Mouse (Mus musculus): ENCODE data around the gene Lemd2. TPM values are rescaled to one million over a fixed set of nuclear protein-coding genes. Genes with fewer than 3 reads are reported as not detected.

Lemd2 gene
- polyA plus RNA-seq, 1 experiment from 2014 or later = 4.9 TPM

DNA sequence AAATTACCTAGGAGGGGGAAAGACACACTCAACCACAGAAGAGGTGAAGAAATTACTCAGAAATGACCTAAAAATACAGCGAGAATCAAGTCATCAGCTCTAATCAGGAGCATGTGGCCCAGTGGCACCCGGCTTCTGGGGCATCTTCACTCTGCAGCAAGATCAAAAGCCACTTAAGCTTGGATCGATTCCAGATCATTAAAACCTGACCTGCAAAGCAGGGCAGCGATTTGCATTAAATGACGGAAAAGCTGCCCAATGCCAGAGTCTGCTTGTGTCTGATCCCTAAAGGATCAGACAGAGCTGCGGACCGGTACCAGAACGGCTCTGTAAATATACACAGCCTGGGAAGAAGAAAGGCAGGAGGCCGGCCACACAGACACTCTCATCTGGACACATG is 8.1 kb downstream of the Lemd2 start:
- Histone ChIP-seq H3K4me2 (ENCODE audit: low read depth, low read length) (no peak overlapping the region), H3K27me3 (replicated peaks; ENCODE audit: control insufficient read depth, insufficient read depth, low read length) (no peaks in the 10 kb centered on the region), H3K27ac (ENCODE audit: low read length) (no peak overlapping the region), H3K4me3 (ENCODE audit: low read length) (no peak overlapping the region), H3K9ac (ENCODE audit: low read depth, low read length) (no peak overlapping the region), H3K36me3 (ENCODE audit: control insufficient read depth, insufficient read depth, low read length) (peaks cover 17% of the 10 kb centered on the region), H3K4me1 (ENCODE audit: control insufficient read depth, insufficient read depth, low read length) (peaks cover 14% of the 10 kb centered on the region), H3K9me3 (ENCODE audit: control insufficient read depth, low read length) (no peaks in the 10 kb centered on the region)
- no peak for ATAC-seq
- 75% methylated on average over 9 of the region's 9 CpGs for WGBS

DNA sequence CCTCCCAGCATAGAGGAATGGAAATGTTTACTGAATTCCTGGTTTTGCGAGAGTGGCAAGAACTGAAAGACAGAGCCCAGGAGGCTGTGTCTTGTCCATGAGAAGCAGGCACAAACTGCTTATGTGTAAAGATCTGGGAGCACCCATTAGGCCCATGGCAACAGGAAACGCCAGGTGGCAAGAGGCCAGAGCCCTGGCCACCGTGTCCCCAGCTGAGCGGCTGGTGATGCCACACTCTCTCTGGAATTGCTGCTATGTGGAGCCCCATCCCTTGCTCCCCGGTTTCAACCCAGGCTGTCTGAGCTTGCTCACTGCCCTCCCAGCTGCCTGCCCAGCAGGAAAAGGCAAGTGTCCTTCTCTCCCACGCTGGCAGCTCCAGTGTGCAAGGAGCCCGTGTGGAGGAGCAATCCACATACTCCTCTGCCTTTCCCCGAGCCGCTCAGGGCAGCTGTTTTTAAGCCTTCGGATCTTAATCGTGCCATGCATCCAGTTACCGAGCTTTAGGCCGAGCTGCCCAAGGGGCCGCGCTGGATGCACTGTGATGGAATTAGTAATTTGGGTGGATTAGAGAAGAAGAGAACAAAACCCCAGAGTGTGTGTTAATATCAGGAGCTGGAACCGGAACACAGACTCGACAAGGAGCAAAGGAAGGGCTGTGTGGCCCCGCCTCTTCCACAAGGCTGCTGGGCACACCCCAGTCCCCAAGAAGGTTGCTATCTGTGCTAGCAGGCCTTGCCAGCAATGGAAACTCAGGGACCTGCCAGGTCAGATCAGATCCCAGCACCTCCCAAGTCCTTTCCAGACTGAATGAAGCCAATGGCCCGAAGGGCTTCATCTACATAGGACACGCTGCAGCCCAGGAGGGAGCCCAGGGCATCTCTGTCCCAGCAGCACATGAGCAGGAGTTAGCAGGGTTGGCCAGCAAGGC is 9.7 kb downstream of the Lemd2 start:
- ATAC-seq = no peak
- Histone ChIP-seq H3K9ac (ENCODE audit: low read depth, low read length) (0 out of 2 replicates have a peak overlapping the region, but pooled peaks have one; percentile 19), H3K27ac (ENCODE audit: low read length) (no peak overlapping the region), H3K27me3 (replicated peaks; ENCODE audit: control insufficient read depth, insufficient read depth, low read length) (no peaks in the 10 kb centered on the region), H3K4me3 (ENCODE audit: low read length) (no peak overlapping the region), H3K4me2 (ENCODE audit: low read depth, low read length) (no peak overlapping the region), H3K4me1 (ENCODE audit: control insufficient read depth, insufficient read depth, low read length) (peaks cover 6% of the 10 kb centered on the region; the same call in 1 of the 2 replicates), H3K9me3 (ENCODE audit: control insufficient read depth, low read length) (no peaks in the 10 kb centered on the region), H3K36me3 (ENCODE audit: control insufficient read depth, insufficient read depth, low read length) (peaks cover 17% of the 10 kb centered on the region)
- 74% methylated on average over 20 of the region's 20 CpGs for WGBS

DNA sequence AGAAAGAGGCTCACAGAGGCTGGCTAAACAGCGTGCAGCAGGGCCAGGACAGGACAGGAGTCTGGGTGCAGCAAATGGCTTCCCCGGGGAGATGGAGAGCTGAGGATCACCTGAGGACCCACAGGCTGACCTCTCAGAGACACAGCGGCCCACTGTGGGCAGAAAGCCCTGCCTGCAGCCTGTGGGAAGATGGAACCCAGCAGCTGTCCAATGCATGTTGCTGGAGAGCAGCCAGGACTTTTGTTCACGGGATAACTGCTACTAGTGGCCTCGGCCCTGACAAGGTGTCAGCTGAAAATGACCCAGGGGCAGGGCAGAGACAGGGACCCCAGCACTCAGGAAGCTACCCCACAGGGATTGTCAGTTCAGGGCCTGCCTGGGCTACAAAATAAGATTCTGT is 12.5 kb downstream of the Lemd2 start:
- no peaks in the 10 kb centered on the region for H3K27me3 ChIP-seq (replicated peaks; ENCODE audit: control insufficient read depth, insufficient read depth, low read length)
- no peak overlapping the region for H3K27ac ChIP-seq (ENCODE audit: low read length)
- H3K4me3 ChIP-seq (ENCODE audit: low read length) = no peak overlapping the region
- H3K4me2 ChIP-seq (ENCODE audit: low read depth, low read length) = no peak overlapping the region
- 78% methylated on average over 5 of the region's 5 CpGs for WGBS
- peaks cover 6% of the 10 kb centered on the region for H3K36me3 ChIP-seq (ENCODE audit: control insufficient read depth, insufficient read depth, low read length)
- H3K9me3 ChIP-seq (ENCODE audit: control insufficient read depth, low read length) = no peaks in the 10 kb centered on the region
- ATAC-seq = no peak
- peaks cover 6% of the 10 kb centered on the region; the same call in 1 of the 2 replicates for H3K4me1 ChIP-seq (ENCODE audit: control insufficient read depth, insufficient read depth, low read length)
- no peak overlapping the region for H3K9ac ChIP-seq (ENCODE audit: low read depth, low read length)

DNA sequence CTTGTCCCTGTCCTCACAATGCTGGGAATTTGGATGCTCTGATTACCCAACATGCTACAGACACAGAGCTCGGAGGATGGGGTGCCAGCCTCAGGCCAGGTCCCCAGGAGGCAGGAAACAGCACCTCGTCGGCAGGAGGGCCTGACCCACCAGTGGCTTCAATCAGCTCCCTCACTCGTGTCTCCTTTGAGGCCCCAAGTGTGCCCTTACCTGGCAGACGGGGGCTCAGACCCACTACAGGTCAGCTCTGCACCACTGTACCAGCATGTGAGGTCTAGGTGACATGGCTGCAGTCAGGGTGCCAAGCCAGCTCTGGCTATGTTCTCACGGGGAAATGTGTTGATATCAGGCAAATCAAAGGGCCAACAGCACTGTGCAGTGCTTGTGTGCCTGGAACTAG is 13.1 kb downstream of the Lemd2 start:
- Histone ChIP-seq H3K4me3 (ENCODE audit: low read length) (no peak overlapping the region), H3K4me2 (ENCODE audit: low read depth, low read length) (no peak overlapping the region), H3K4me1 (ENCODE audit: control insufficient read depth, insufficient read depth, low read length) (peaks cover 6% of the 10 kb centered on the region; the same call in 1 of the 2 replicates), H3K9ac (ENCODE audit: low read depth, low read length) (no peak overlapping the region), H3K27ac (ENCODE audit: low read length) (no peak overlapping the region), H3K27me3 (replicated peaks; ENCODE audit: control insufficient read depth, insufficient read depth, low read length) (no peaks in the 10 kb centered on the region), H3K9me3 (ENCODE audit: control insufficient read depth, low read length) (no peaks in the 10 kb centered on the region), H3K36me3 (ENCODE audit: control insufficient read depth, insufficient read depth, low read length) (peaks cover 6% of the 10 kb centered on the region)
- 83% methylated on average over 6 of the region's 6 CpGs for WGBS
- ATAC-seq = no peak

DNA sequence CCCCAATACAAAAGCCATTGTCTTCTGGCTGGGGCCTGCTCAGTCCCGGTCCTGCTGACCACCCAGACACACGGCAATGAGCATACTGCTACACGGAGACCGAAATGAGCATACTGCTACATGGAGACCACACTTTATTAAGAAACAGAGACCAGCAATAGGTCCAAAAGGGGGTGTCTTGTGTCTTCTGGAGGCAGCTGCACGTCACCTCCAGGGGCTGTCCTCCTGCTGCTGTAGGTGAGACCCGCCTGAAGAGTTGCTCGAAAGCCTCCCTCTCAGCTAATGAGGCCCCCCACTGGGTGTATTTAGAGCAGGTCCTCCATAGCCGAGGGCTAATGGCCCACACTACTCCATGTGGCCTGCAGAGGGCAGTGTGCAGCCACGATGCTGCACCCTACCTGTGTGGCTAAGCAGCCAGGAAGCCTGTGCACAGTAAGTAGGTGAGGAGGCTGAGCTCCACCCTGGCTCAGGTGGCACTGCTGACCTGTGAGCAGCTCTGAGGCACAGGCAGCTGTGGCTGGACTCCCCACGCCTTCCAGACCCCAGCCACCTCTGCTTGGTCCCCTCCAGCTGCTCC is 14.5 kb downstream of the Lemd2 start:
- Histone ChIP-seq H3K4me2 (ENCODE audit: low read depth, low read length) (no peak overlapping the region), H3K4me1 (ENCODE audit: control insufficient read depth, insufficient read depth, low read length) (peaks cover 2% of the 10 kb centered on the region; the same call in 1 of the 2 replicates), H3K4me3 (ENCODE audit: low read length) (no peak overlapping the region), H3K9me3 (ENCODE audit: control insufficient read depth, low read length) (no peaks in the 10 kb centered on the region), H3K36me3 (ENCODE audit: control insufficient read depth, insufficient read depth, low read length) (peaks cover 6% of the 10 kb centered on the region), H3K27ac (ENCODE audit: low read length) (no peak overlapping the region), H3K9ac (ENCODE audit: low read depth, low read length) (no peak overlapping the region), H3K27me3 (replicated peaks; ENCODE audit: control insufficient read depth, insufficient read depth, low read length) (no peaks in the 10 kb centered on the region)
- whole genome bisulfite sequencing = 37% methylated on average over 10 of the region's 10 CpGs
- peak; percentile 66 for ATAC-seq

DNA sequence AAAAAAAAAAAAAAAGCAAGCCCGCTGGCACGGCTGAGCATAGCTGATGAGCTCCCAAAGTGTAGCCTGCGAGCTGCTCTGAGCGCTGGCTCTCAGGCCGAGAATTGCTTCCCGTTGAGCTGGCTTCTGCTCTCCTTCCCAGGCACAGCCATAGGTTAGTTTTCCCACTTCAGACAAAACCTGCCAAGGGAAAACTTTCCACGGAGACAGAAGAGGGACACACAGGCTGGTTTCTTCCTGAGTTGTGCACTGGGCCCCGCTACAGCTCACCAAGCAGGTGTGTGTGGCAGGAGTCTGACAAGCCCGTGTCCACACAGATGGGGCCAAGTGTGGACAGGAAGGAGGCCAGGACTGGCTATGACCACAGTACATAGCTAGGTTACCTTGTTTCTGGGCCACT is 15.4 kb downstream of the Lemd2 start:
- Histone ChIP-seq H3K27ac (ENCODE audit: low read length) (no peak overlapping the region), H3K27me3 (replicated peaks; ENCODE audit: control insufficient read depth, insufficient read depth, low read length) (no peaks in the 10 kb centered on the region), H3K9ac (ENCODE audit: low read depth, low read length) (no peak overlapping the region), H3K9me3 (ENCODE audit: control insufficient read depth, low read length) (no peaks in the 10 kb centered on the region), H3K4me2 (ENCODE audit: low read depth, low read length) (no peak overlapping the region), H3K4me1 (ENCODE audit: control insufficient read depth, insufficient read depth, low read length) (no peaks in the 10 kb centered on the region), H3K36me3 (ENCODE audit: control insufficient read depth, insufficient read depth, low read length) (peaks cover 6% of the 10 kb centered on the region), H3K4me3 (ENCODE audit: low read length) (no peak overlapping the region)
- 84% methylated on average over 9 of the region's 9 CpGs for WGBS
- ATAC-seq = no peak

DNA sequence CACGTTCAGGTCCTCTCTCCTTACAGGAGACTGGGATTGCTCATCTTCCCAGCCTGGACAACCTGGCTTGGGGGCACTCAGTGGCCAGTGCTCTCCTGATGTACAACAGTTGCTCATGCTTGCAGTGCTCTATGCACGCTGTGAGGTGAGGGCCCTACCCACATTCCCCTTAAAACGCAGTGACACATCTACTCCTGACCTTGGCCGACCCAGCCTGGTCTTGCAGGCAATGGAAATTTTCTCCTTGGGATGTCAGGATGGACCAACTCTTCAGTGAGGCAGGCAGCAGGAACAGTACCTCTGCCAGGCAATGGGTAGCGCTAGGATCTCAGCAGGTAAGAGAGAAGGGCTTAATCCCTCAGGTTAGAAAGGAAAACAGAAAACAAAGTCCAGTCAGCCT is 17.2 kb downstream of the Lemd2 start:
- no peak overlapping the region for H3K4me2 ChIP-seq (ENCODE audit: low read depth, low read length)
- no peaks in the 10 kb centered on the region for H3K36me3 ChIP-seq (ENCODE audit: control insufficient read depth, insufficient read depth, low read length)
- H3K4me1 ChIP-seq (ENCODE audit: control insufficient read depth, insufficient read depth, low read length) = no peaks in the 10 kb centered on the region
- H3K27me3 ChIP-seq (replicated peaks; ENCODE audit: control insufficient read depth, insufficient read depth, low read length) = no peaks in the 10 kb centered on the region
- ATAC-seq = no peak
- no peak overlapping the region for H3K9ac ChIP-seq (ENCODE audit: low read depth, low read length)
- no peaks in the 10 kb centered on the region for H3K9me3 ChIP-seq (ENCODE audit: control insufficient read depth, low read length)
- no peak overlapping the region for H3K4me3 ChIP-seq (ENCODE audit: low read length)
- 55% methylated on average over 5 of the region's 5 CpGs for WGBS
- H3K27ac ChIP-seq (ENCODE audit: low read length) = no peak overlapping the region

DNA sequence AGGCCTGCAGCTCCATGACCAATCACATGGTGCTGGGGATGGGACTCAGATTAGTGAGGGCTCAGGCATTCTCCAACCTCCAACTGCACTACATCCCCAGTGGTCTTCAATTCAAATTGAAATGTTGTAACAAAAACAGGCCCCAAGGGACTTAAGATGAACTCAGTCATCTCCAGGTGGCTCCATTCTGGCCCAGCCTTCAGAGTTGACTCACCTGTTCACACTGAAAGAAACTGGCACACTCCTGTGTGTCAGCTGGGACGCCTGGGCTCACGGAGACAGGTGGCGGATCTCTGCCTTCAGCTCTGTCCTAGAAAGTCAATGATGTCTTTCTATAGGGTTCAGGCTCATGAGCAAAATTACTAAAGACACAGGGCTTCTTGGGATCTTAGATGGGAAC is 18.2 kb downstream of the Lemd2 start:
- Histone ChIP-seq H3K4me3 (ENCODE audit: low read length) (no peak overlapping the region), H3K27me3 (replicated peaks; ENCODE audit: control insufficient read depth, insufficient read depth, low read length) (no peaks in the 10 kb centered on the region), H3K36me3 (ENCODE audit: control insufficient read depth, insufficient read depth, low read length) (no peaks in the 10 kb centered on the region), H3K4me2 (ENCODE audit: low read depth, low read length) (no peak overlapping the region), H3K4me1 (ENCODE audit: control insufficient read depth, insufficient read depth, low read length) (no peaks in the 10 kb centered on the region), H3K27ac (ENCODE audit: low read length) (no peak overlapping the region), H3K9me3 (ENCODE audit: control insufficient read depth, low read length) (no peaks in the 10 kb centered on the region), H3K9ac (ENCODE audit: low read depth, low read length) (no peak overlapping the region)
- ATAC-seq = no peak
- WGBS = 84% methylated on average over 3 of the region's 3 CpGs

DNA sequence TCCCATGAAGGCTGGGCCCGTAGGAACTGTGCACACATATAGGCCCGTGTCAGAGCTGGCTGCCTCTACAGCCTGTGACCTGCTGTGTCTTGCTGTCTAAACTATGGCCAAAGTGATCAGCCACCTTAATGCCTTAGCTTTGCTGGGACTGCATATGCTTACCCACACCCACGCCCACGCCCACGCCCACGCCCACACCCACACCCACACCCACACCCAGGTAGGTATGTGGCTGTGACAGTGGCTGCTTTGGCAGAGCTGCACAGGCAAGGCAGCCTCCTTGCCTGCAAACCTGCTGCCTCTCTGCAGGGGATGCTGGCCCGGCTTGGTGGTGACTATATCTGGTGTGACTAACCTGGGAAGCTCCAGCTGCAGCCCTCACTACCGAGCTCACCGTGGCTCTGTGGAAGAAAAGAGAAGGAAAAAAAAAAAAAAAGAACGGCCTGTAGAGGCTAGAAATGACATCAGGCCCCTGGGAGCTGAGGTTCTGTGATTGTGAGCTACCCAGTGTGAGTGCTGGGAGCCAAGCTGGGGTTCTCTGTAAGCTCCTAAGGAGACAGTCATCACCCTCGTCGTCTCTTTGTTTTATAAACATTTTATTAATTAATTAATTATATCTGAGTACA is 20.5 kb downstream of the Lemd2 start:
- no peak overlapping the region for H3K9ac ChIP-seq (ENCODE audit: low read depth, low read length)
- H3K27me3 ChIP-seq (replicated peaks; ENCODE audit: control insufficient read depth, insufficient read depth, low read length) = no peaks in the 10 kb centered on the region
- no peak overlapping the region for H3K4me3 ChIP-seq (ENCODE audit: low read length)
- no peak for ATAC-seq
- H3K9me3 ChIP-seq (ENCODE audit: control insufficient read depth, low read length) = no peaks in the 10 kb centered on the region
- no peaks in the 10 kb centered on the region for H3K4me1 ChIP-seq (ENCODE audit: control insufficient read depth, insufficient read depth, low read length)
- 82% methylated on average over 12 of the region's 12 CpGs for WGBS
- H3K4me2 ChIP-seq (ENCODE audit: low read depth, low read length) = no peak overlapping the region
- H3K27ac ChIP-seq (ENCODE audit: low read length) = no peak overlapping the region
- no peaks in the 10 kb centered on the region for H3K36me3 ChIP-seq (ENCODE audit: control insufficient read depth, insufficient read depth, low read length)
